Mouse (Mus musculus): Measurements from ENCODE around the gene Pgpep1l. TPM values are rescaled to one million over a fixed set of nuclear protein-coding genes. Genes with fewer than 3 reads are reported as not detected.

The Pgpep1l gene
- total RNA-seq, 2 experiments from 2014 or later, result 0.82 to 1.6 TPM

- intact Hi-C loops (cut with DNase I), result no loop called here
- DNase-seq (ENCODE audit: low spot score in 2 of 2), result no peak
Observed at GRCm38 (mm10) chr7:68266691-68267090, 2.7 kb upstream of the Pgpep1l start.

DNA sequence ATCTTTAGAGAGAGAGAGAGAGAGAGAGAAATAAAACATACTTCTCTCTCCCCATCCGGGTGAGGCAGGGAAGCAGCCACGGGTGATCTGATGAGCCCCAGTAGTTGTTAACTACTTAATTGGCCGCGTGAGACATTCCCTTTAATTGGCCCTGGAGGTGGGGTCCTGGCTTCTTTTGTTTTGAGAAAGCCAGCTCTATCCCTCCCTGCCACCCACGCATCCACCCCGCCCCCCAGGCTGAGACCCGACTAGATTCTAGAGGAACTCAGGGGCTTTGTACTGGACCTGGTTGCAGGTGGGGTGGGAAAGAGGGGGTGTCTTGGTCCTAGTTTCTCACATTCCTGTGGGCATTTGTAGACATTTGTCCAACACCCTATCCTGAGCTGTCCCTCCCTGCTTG is 1.4 kb upstream of the Pgpep1l start:
- DNase-seq (ENCODE audit: low spot score in 2 of 2), result no peak
- intact Hi-C loops (cut with DNase I), result no loop called here

DNA sequence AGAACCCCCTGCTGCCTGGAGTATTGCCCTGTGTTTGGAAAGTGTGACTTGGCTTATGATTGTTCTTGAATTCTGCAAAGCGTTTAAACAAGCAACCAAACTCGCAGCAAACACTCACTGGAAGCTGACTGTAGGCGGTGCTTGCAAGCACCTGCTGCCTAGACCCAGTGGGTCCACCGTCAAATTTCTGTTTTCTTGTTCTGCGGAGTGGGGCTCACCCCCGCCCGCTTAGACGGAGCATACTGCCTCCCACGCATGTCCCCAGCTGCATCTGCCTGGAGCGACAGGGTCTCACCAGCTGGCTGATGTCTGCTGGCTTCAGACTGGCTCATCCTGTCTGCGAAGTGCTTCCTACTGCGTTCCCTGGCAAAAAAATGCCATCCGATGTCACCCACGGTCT is 498 bp upstream of the Pgpep1l start:
- intact Hi-C loops (cut with DNase I), result no loop called here
- peak; percentile 77 to 82 for DNase-seq (ENCODE audit: low spot score in 2 of 2)

DNA sequence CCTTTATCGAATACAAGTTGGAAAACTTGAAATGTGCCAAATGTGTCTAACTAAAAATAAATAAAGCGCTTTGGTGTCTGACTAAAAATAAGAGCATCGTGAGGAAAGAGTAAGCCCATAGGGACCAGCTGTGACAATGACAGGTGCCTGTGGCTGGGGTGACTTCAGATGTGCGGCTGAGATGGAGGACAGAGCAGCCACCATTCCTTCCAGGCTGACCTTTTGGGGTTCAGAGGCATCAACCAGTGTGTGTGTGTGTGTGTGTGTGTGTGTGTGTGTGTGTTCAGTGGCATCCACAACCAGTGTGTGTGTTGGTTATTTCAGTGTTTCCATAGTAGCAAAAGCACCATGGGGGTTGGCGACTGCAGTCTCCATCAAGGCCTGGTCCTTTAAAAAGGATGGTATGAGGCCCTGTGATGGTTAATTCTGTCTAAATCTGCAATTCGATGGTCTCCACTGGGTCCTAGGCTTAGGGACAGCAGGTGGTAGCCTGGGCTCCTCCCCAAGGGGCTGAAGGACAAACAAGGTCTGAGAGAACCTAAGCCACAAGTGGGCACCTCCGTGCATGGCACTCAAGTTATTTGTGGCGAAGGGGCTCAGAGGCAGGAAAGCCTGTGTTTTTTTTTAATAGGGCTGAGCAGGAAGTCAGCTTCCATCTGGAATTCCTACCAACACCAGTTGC is 546 bp downstream of the Pgpep1l start:
- intact Hi-C loops (cut with DNase I), result no loop called here
- no peak for DNase-seq (ENCODE audit: low spot score in 2 of 2)

DNA sequence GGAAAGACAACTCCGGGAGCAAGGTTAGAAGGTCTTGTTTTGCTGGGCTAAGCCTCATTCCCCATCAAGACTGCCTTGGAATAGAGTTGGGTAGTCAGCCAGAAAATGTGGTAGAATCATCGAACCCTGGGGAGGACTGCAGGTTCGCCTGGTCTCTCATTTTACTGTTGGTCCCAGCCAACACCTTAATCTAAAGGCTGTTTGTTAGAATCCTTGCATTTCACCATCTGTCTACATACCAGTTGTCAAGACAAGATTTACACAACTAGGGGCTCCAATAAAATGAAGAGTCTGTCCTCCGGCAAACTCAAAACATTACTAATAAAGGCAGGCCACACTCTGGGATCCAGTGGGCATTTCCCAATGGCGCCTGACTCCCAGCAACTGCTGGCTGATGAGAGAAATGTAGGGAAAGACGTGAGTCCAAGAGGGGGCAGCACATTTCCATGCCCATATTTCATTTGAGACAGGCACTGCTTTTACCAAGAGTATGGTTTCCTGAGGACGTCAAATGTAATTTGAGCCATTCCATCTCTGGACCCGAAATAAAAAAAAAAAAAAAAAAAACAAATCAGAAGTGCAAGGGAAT is 1.3 kb downstream of the Pgpep1l start:
- intact Hi-C loops (cut with DNase I), result no loop called here
- no peak for DNase-seq (ENCODE audit: low spot score in 2 of 2)

- no peak for DNase-seq (ENCODE audit: low spot score in 2 of 2)
- intact Hi-C loops (cut with DNase I), result no loop called here
Observed at GRCm38 (mm10) chr7:68259523-68260081, 4.4 kb downstream of the Pgpep1l start.

DNA sequence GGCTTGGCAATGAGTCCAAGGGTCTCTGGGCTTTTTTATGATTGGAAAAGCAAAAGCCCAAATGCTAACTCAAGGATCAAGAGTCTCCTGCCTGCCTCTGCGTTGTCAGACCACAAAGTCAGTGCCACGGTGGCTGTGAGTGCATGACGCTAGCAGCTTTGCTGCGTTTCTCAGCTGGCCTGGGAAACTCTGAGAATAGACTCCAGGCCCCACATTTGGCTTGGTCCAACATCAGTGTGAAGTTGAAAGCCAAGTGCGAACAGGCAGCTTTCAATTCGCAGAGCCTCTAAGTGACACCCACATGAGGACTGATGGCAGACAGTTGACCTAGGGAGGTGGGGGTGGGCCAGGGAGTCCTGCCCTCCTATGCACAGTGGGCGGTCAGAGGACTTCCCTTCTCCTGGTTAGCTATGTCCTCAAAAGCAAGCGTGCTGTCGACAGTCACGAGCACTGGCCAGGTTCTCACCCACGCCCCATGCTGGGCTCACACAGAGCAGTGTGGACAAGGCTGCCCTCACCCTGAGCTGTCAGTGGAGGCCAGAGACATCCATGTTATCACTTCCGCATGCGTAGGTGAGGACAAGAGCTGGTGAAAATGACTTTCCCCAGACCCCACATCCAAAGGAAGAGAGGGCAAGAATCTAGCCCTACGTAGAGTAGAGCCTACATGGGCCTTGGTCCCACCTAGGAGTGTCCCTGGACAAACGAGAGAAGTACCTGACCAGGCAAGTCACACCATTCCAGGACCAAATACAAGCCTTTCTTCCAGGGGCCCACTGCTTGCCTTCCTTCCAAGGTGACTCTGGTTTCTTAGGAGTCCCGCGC is 5.5 kb downstream of the Pgpep1l start:
- DNase-seq (ENCODE audit: low spot score in 2 of 2), result no peak
- intact Hi-C loops (cut with DNase I), result no loop called here

DNA sequence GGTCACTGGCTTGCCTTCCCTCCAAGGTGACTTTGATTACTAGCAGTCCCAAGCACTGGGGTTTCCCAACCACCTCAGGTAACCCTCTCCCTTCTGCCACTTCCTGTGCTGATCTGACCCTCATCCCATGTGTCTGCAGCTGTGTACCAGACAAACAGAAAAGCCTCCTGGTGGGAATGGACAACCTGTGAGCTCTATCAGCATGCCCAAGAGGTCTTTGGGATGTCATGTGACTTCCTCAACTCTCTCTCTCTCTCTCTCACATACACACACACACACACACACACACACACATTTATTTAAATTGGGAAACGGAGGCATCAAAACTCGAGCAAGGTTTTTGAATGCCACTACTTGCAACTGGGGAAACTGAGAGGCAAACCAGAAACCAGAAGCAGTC is 6.3 kb downstream of the Pgpep1l start:
- intact Hi-C loops (cut with DNase I), result no loop called here
- no peak for DNase-seq (ENCODE audit: low spot score in 2 of 2)

GRCm38 (mm10) chr7:68250902-68251301 is 13.1 kb downstream of the Pgpep1l start:
- intact Hi-C loops (cut with DNase I), result no loop called here
- DNase-seq (ENCODE audit: low spot score in 2 of 2), result no peak

DNA sequence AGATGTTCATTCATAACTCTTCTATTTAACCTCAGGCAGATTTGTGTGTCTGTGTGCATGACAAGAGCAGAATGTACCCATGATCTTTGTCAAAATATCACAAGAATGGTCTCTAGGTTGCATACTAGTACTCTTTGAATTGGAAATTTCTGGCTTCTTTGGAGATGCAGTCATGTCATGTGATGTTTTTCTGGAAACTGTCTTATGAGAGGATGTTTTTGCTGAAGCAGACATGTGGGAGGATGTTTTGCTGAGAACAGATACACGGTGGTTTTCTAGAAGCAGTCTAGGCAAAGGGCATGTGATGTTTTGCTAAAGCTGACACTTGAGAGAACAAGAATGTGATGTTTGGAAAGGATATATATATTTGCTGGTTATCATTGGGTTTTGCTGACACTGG is 13.6 kb downstream of the Pgpep1l start:
- intact Hi-C loops (cut with DNase I), result no loop called here
- DNase-seq (ENCODE audit: low spot score in 2 of 2), result no peak

DNA sequence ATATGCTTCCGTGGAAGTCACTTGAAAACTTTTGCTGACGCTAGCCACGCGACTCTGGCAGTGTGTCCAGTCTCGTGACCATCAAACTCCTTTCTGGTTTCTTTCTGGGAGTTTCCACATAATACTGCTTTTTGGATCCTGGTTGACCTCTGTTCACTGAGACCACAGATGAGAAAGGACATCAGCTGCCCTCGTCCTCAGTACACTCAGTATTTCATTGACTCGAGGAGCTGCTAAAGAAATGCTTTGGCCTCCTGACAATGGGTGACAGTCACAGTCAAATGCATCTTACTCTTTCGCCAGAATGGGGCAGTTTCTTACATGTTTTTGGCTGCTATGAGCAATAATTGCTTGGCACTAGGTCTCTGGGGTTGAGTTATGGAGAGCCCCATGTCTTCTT is 17.8 kb downstream of the Pgpep1l start:
- intact Hi-C loops (cut with DNase I), result no loop called here
- no peak for DNase-seq (ENCODE audit: low spot score in 2 of 2)

GRCm38 (mm10) chr7:68245681-68246080 is 18.4 kb downstream of the Pgpep1l start:
- no peak for DNase-seq (ENCODE audit: low spot score in 2 of 2)
- intact Hi-C loops (cut with DNase I), result no loop called here

- intact Hi-C loops (cut with DNase I), result no loop called here
- no peak for DNase-seq (ENCODE audit: low spot score in 2 of 2)
Observed at GRCm38 (mm10) chr7:68241205-68241604, 22.8 kb downstream of the Pgpep1l start.

- intact Hi-C loops (cut with DNase I), result no loop called here
- no peak for DNase-seq (ENCODE audit: low spot score in 2 of 2)
Observed at GRCm38 (mm10) chr7:68239220-68239827, 24.7 kb downstream of the Pgpep1l start.

DNA sequence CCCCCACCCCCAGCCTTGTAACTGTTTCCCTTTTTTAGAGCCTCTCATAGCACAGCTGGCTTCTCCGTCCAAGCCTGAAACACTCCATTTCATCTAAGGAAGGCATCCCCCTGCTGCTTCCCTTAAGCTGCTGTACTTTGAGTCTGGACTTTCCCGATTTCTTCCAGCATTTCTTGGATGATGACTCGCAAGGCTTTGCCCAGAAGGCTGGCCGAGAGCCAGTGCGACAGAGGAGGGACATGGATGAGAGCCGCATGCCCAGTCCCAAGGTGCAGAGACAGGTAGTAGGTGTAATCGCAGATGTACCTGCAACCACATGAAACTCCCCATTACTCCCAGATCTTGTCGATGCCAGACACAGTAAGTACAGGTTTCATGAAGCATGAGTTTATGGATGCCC is 27.2 kb downstream of the Pgpep1l start:
- intact Hi-C loops (cut with DNase I), result no loop called here
- peak in 1 of 2 experiments; percentile 16 for DNase-seq (ENCODE audit: low spot score in 2 of 2)

- intact Hi-C loops (cut with DNase I), result no loop called here
- no peak for DNase-seq (ENCODE audit: low spot score in 2 of 2)
Observed at GRCm38 (mm10) chr7:68233619-68234223, 30.3 kb downstream of the Pgpep1l start.

GRCm38 (mm10) chr7:68232521-68232920 is 31.5 kb downstream of the Pgpep1l start:
- DNase-seq (ENCODE audit: low spot score in 2 of 2), result no peak
- intact Hi-C loops (cut with DNase I), result no loop called here

GRCm38 (mm10) chr7:68230831-68231230 is 33.2 kb downstream of the Pgpep1l start:
- intact Hi-C loops (cut with DNase I), result no loop called here
- no peak for DNase-seq (ENCODE audit: low spot score in 2 of 2)

DNA sequence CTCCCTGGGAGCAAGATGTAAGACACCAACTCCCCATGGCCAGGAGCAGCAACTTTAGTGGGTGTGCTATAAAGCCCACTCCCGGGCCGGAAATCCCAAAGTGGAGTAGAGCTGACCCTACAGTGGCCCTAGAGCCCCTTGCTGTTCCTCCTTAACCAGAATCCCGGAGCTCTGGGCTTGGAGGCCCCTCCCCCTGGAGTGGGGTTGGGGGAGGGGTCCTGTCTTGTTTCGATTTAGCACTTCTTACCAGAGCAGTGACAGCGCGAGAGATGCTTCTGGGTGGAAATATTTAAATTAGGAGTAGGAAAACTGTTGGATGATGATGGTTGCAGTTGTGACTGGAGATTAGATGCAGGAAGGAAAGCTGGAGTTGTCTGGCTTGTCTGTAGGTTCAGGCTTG is 35.5 kb downstream of the Pgpep1l start:
- DNase-seq (ENCODE audit: low spot score in 2 of 2), result no peak
- intact Hi-C loops (cut with DNase I), result no loop called here

- intact Hi-C loops (cut with DNase I), result no loop called here
- DNase-seq (ENCODE audit: low spot score in 2 of 2), result no peak
Observed at GRCm38 (mm10) chr7:68227621-68228020, 36.4 kb downstream of the Pgpep1l start.

All from left cerebral cortex, postnatal 25 days (tissue).